Mouse (Mus musculus) limb, embryonic 14.5 days (tissue): ENCODE measurements around the gene RPS10-NUDT3. TPM values are rescaled to one million over a fixed set of nuclear protein-coding genes. Genes with fewer than 3 reads are reported as not detected.

Experiments used
- ATAC-seq: fragments of 200-750 bp; cut with Nextera tagmentation; 2 replicates; pipeline ENCODE4 v1.8.0; 2017; ENCODE audit warnings: low read depth, moderate number of reproducible peaks, moderate TSS enrichment; ENCODE audit not compliant: low FRiP score
- DNase-seq: peaks from one replicate; pipeline ENCODE4 v3.0.0-alpha.2; 2015; ENCODE audit warnings: low spot score
- H3K27ac ChIP-seq: fragments of 300-500 bp; sonication (generic); replicated peaks from 2 replicates; pipeline ENCODE4 v1.5.1; 2014; ENCODE audit warnings: low read depth, mild to moderate bottlenecking, low read length, moderate library complexity, mixed read lengths
- H3K27me3 ChIP-seq: fragments of 300-500 bp; sonication (generic); 2 replicates; pipeline ENCODE4 v1.6.1; 2014; ENCODE audit warnings: low read length, mixed read lengths; ENCODE audit not compliant: control insufficient read depth, insufficient read depth
- H3K36me3 ChIP-seq: fragments of 300-500 bp; sonication (generic); 2 replicates; pipeline ENCODE4 v1.6.1; 2014; ENCODE audit warnings: mild to moderate bottlenecking, low read length, moderate library complexity, mixed read lengths; ENCODE audit not compliant: control insufficient read depth, insufficient read depth
- H3K4me1 ChIP-seq: fragments of 300-500 bp; sonication (generic); 2 replicates; pipeline ENCODE4 v1.6.1; 2014; ENCODE audit warnings: antibody characterized with exemption, low read length, mixed read lengths; ENCODE audit not compliant: control insufficient read depth, insufficient read depth
- H3K4me2 ChIP-seq: fragments of 300-500 bp; sonication (generic); replicated peaks from 2 replicates; pipeline ENCODE4 v1.6.1; 2014; ENCODE audit warnings: low read depth, mild to moderate bottlenecking, low read length, moderate library complexity; ENCODE audit not compliant: severe bottlenecking
- H3K4me3 ChIP-seq: fragments of 300-500 bp; sonication (generic); replicated peaks from 2 replicates; pipeline ENCODE4 v1.5.1; 2014; ENCODE audit warnings: low read length
- H3K9ac ChIP-seq: fragments of 300-500 bp; sonication (generic); 2 replicates; pipeline ENCODE4 v1.6.1; 2014; ENCODE audit warnings: mild to moderate bottlenecking, low read depth, low read length, moderate library complexity; ENCODE audit not compliant: severe bottlenecking
- H3K9me3 ChIP-seq: fragments of 300-500 bp; sonication (generic); 2 replicates; pipeline ENCODE4 v1.6.1; 2016; ENCODE audit warnings: low read length; ENCODE audit not compliant: control insufficient read depth
- POLR2A ChIP-seq: fragments of 200-500 bp; IDR thresholded peaks from 2 replicates; pipeline ENCODE4 v1.8.0; 2012; ENCODE audit warnings: inconsistent platforms, mild to moderate bottlenecking, moderate library complexity, borderline replicate concordance; ENCODE audit not compliant: insufficient read depth, insufficient read length; ENCODE audit errors: extremely low read depth
- WGBS: fragments of 180-500 bp; shearing (Covaris S2); extraction: QIAGEN DNeasy Blood & Tissue Kit; methylation state at CpG from one replicate; pipeline ENCODE4 v1.1.7; 2014; 5-methylcytosine and 5-hydroxymethylcytosine counted together
- polyA plus RNA-seq, 2 experiments: library from polyadenylated mRNA; depleted of rRNA in 1 of 2; stranded (reverse) in 1 of 2; unstranded in 1 of 2; fragments of >200 nt; fragmentation: Nextera tagmentation in 1 of 2; extraction: Ambion mirVana in 1 of 2; gene quantifications; 2 replicates each; pipeline versions ENCODE4 v1.2.1 to v1.2.3; 2012 to 2014

RPS10-NUDT3 gene
- polyA plus RNA-seq, 2 experiments = 0.11 TPM; not detected in 1

GRCm38 (mm10) chr17:27564391-27565162 lies 70.4 kb downstream of the RPS10-NUDT3 start:
- no peak for TF ChIP-seq POLR2A
- H3K9me3 ChIP-seq = no peaks in the 10 kb centered on the region
- peaks cover 7% of the 10 kb centered on the region; the same call in 1 of the 2 replicates for H3K4me1 ChIP-seq
- peaks cover 13% of the 10 kb centered on the region for H3K36me3 ChIP-seq
- H3K27me3 ChIP-seq = no peaks in the 10 kb centered on the region
- ATAC-seq = no peak
- peak overlapping the region; percentile 69 for H3K4me3 ChIP-seq
- H3K4me2 ChIP-seq = peak overlapping the region; percentile 95
- DNase-seq = no peak
- H3K27ac ChIP-seq = no peak overlapping the region
- H3K9ac ChIP-seq = peak overlapping the region; percentile 64
- WGBS = 11% methylated on average over 20 of the region's 20 CpGs

- Histone ChIP-seq H3K27me3 (no peaks in the 10 kb centered on the region), H3K4me2 (no peak overlapping the region), H3K9ac (no peak overlapping the region), H3K9me3 (no peaks in the 10 kb centered on the region), H3K4me3 (no peak overlapping the region), H3K27ac (no peak overlapping the region), H3K36me3 (peaks cover 13% of the 10 kb centered on the region), H3K4me1 (peaks cover 12% of the 10 kb centered on the region; the same call in 1 of the 2 replicates)
- ATAC-seq = no peak
- 54% methylated on average over 7 of the region's 7 CpGs for WGBS
- DNase-seq = no peak
- no peak for TF ChIP-seq POLR2A
Measured at GRCm38 (mm10) chr17:27563771-27564244, 71.2 kb downstream of the RPS10-NUDT3 start.

GRCm38 (mm10) chr17:27561809-27562526 lies 73.1 kb downstream of the RPS10-NUDT3 start:
- Histone ChIP-seq H3K4me3 (no peak overlapping the region), H3K27ac (no peak overlapping the region), H3K27me3 (no peaks in the 10 kb centered on the region), H3K36me3 (peaks cover 13% of the 10 kb centered on the region), H3K4me2 (no peak overlapping the region), H3K9me3 (no peaks in the 10 kb centered on the region), H3K4me1 (peaks cover 24% of the 10 kb centered on the region), H3K9ac (no peak overlapping the region)
- ATAC-seq = no peak
- no peak for DNase-seq
- TF ChIP-seq POLR2A = no peak
- 58% methylated on average over 9 of the region's 11 CpGs for WGBS

GRCm38 (mm10) chr17:27560926-27561480 lies 74.0 kb downstream of the RPS10-NUDT3 start:
- Histone ChIP-seq H3K27ac (no peak overlapping the region), H3K4me2 (no peak overlapping the region), H3K36me3 (peaks cover 13% of the 10 kb centered on the region), H3K9ac (no peak overlapping the region), H3K4me3 (no peak overlapping the region), H3K4me1 (peaks cover 24% of the 10 kb centered on the region), H3K27me3 (no peaks in the 10 kb centered on the region), H3K9me3 (no peaks in the 10 kb centered on the region)
- ATAC-seq (no peak), DNase-seq (no peak)
- 81% methylated on average over 13 of the region's 13 CpGs for WGBS
- TF ChIP-seq POLR2A = no peak

- ATAC-seq = no peak
- peaks cover 22% of the 10 kb centered on the region for H3K4me1 ChIP-seq
- H3K9ac ChIP-seq = no peak overlapping the region
Measured at GRCm38 (mm10) chr17:27559596-27559995, 75.4 kb downstream of the RPS10-NUDT3 start.

More at GRCm38 (mm10) chr17:27559596-27559995, 75.4 kb downstream of the RPS10-NUDT3 start:
- Histone ChIP-seq H3K4me3 (no peak overlapping the region), H3K36me3 (peaks cover 13% of the 10 kb centered on the region), H3K9me3 (no peaks in the 10 kb centered on the region), H3K4me2 (0 out of 2 replicates have a peak overlapping the region, but pooled peaks have one; percentile 82), H3K27me3 (no peaks in the 10 kb centered on the region), H3K27ac (no peak overlapping the region)
- no peak for DNase-seq
- WGBS = 65% methylated on average over 10 of the region's 12 CpGs
- TF ChIP-seq POLR2A = no peak
